Mouse (Mus musculus) left cerebral cortex, adult 8-10 months (tissue): ENCODE measurements at regions not wholly inside any gene's neighbourhood (a gene's known extent, or its start where the extent isn't known, plus 50 kb on each side); places are given as distances from the start of the nearest gene placed in this dataset.

Experiments
- DNase-seq, 2 experiments: peaks; one replicate each; pipeline ENCODE4 v3.0.0; 2022; ENCODE audit warnings: low spot score in 2 of 2

DNA sequence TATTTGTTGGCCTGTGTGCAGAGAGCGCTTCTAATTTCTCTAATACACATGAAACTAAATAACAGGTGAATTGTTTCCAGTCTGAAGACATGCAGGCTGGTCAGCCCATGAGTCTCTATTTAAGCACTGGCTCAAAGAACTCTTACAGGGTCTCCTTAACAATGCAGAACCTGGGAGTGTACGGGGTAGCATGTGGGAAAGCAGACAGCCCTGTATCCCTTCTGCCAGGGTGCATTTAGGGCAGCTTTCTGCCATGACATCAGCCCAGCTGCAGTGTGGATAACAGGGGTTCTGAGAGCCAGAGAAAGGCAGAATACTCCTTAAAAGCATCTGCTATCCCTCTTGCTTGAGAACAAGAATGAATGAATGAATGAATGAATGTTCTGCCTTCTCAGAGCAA lies 164.7 kb downstream of the Grb14 start:
- no peak for DNase-seq

GRCm38 (mm10) chr2:64853918-64854317 lies 170.9 kb downstream of the Grb14 start:
- peak; percentile 45 to 67 for DNase-seq

DNA sequence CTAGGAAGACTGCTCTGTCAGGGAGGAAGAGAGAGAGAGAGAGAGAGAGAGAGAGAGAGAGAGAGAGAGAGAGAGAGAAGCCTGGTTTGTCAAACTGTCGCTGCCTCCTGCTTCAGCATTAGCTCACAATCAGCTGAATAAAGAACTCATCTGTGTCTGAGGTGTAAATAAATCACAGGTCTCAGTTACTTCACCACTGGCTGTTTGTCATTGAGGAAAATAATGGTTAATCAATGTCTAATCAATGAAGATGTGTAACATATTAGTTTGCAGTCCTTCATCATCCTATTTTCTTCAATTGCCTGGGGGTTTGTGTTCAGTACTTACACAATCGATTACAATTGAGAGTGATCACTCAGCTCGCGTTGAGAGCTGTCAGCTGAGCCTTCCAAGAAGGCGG lies 171.9 kb downstream of the Grb14 start:
- DNase-seq, result no peak

DNA sequence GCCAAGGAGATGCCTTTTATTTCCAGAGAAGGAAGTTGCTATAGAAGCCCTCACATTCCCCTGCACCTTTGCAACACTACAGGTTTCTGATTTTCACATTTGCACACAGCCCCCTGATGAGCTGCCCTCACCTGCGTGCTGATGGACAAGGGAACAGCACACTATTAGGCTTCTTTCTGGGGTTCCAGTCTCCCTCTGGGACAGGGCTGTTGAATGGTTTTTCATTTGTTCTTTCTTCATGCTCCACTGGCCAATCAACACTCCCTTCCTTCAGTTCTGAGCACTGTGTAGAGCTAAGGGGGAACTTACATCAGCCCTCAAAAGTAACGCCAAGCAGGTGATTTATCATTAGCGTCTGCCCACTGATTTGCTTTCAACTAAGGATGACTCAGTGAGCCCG lies 173.7 kb downstream of the Grb14 start:
- no peak for DNase-seq

GRCm38 (mm10) chr2:64850656-64851055 lies 174.1 kb downstream of the Grb14 start:
- DNase-seq, result no peak

DNA sequence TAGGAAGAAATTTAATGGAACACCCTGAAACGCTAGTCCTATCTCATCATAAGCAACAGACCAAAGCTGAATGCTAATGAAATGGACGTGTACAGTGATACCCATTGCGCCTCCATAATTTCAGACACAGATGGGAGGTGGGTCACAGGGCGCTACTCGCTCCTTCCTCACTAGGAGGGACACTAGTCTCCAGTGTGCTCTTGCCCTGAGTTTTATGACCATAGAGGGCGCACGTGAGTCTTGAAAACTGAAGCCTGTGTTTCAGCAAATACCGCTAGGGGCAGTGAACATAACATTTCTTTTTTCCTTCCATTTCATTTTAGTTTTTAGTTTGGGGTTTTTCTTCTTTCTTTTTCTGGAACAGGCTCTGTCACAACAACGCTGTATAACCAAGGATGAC lies 200.3 kb downstream of the Grb14 start:
- DNase-seq, result no peak

GRCm38 (mm10) chr2:64823905-64824304 lies 200.9 kb downstream of the Grb14 start:
- DNase-seq, result no peak

DNA sequence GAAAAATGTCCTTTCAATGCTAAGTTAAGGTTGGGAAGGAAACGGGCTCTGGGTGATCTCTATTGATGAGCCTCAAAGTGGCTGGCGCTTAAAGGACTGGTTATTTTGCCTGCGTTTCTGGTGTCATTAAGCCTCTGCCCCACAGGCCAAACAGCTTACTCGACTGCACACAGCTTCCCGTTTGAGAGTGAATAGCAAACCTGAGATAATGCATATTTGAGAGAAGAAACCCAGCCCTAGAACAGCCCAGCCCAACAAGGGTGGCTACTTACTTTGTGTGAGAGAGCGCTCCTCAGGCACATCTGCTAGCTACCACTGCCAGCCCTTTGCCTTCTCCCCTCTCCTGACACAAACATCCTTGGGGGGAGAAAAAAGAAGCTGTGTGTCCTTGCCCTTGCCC lies 201.7 kb downstream of the Grb14 start:
- no peak for DNase-seq

DNA sequence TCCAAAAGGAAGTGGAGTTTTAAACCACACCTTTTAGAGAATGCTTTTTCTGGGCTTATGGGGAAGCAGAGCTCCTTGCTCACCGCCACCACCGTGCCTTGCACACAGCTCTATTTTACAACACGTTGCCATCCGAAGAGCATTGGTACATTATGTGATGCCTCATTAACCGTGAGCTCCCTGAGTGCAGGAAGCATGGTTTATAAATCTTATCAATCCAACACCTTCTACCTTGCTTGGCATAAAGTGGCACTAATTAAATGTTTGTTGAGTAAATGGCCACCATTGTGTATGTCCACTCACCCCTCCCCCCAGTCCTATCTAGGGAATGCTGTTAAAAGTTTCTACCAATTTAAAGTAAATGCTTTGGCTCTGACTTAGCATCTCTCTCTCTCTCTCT lies 206.6 kb downstream of the Grb14 start:
- DNase-seq, result no peak
